Mouse (Mus musculus) adrenal gland, adult 18-20 months (tissue): ENCODE results near the gene Wnt2b. TPM values are rescaled to one million over a fixed set of nuclear protein-coding genes. Genes with fewer than 3 reads are reported as not detected.

Experiments
- DNase-seq, 2 experiments: peaks; one replicate each; pipeline ENCODE4 v3.0.0; 2021 to 2022; ENCODE audit warnings: low spot score in 2 of 2
- total RNA-seq, 2 experiments: library from RNA; stranded (reverse); gene quantifications; 1 replicate in 1 of 2; 2 replicates in 1 of 2; pipeline ENCODE4 v1.2.3; 2021

The Wnt2b gene
- total RNA-seq, 2 experiments from 2014 or later = 17.7 to 20.5 TPM

DNA sequence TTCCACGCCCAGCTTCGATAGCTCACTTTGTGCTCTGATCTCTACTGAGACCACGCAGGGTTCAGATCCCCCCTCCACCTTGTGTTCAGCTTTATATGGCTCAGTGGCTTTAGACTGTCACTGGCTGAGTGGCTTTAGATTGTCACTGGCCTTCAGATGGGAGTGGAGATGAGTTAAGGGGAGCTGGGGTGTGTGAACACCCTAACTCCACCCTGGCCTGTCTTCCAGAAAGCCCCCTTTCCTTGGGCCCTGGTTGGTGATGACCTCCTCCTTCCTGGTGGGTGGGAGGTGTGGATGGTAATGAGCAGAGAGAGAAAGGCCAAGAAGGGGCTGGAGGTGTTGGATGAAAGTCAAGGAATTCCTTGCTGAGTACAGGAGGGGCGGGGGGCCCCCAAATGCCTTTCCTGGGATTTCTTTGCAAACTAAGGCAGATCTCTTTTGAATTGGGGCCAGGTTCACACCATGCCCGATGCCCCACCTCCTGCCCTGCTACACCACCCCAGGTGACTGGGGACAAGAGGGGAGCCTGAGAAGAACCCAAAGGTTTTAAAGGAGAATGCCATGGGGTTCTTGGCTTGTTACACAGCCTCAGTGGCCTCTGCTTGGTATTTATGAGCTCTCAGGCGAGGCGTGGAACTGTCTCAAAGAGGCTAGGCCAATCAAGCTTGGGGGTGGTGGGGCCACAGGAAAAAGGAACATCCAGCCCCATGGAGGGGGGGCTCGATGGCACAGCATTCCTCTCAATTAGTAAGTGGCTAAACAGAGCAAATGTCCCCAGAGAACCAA lies 3.5 kb upstream of the Wnt2b start:
- DNase-seq = no peak

DNA sequence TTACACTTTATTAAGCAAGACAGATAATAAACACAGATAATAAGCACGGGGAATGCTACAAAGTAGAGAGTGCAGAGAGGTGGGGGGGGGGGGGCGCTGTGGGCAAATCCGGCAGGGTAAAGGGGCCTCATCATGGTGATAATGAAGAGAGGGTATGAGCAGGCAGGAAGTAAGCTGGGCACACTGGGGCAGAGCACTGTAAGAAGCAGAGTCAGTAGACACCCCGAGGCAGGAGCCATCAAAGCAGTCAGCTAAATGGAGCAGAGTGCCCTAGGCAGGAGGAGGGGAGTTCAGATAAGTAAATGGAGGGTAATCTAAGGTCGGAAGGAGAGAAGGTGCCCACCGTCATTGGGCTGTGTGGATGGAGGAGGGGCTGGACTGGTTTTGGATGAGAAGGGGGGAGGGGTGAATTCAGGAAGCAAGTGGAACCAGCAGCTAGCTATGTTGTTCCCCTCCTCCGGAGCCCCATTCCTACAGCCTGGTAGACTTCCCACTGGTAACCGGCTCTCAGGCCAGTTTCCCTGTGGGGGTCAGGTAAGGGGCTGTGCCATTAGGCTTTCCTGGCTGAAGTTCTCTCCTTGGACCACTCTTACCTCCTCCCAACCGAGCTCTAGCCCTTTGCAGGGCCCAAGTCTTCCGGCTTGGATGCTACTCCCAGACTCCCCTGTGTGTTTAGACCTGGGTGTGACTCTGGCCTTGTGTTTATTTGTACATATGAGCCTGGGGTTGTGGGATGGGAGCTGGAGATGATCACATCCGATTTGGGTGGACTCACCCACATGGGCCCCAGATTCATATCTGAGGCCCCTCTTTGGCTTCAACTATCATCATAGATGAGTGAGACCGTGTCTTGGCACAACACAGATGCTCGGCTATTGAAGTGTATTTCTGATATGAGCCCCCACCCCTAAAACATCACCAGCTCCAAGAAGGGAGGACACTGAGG lies 1.9 kb upstream of the Wnt2b start:
- DNase-seq = no peak

- DNase-seq = no peak
Measured at GRCm38 (mm10) chr3:104962866-104963265, 1.1 kb upstream of the Wnt2b start.

- no peak for DNase-seq
Measured at GRCm38 (mm10) chr3:104962141-104962611, 455 bp upstream of the Wnt2b start.

GRCm38 (mm10) chr3:104960026-104961000 lies 1.4 kb downstream of the Wnt2b start:
- DNase-seq = no peak

- DNase-seq = no peak
Measured at GRCm38 (mm10) chr3:104956131-104956581, 5.6 kb downstream of the Wnt2b start.

GRCm38 (mm10) chr3:104954551-104954950 lies 7.2 kb downstream of the Wnt2b start:
- DNase-seq = no peak

GRCm38 (mm10) chr3:104954137-104954536 lies 7.6 kb downstream of the Wnt2b start:
- no peak for DNase-seq

- DNase-seq = no peak
Measured at GRCm38 (mm10) chr3:104952891-104953670, 8.6 kb downstream of the Wnt2b start.

GRCm38 (mm10) chr3:104950926-104951325 lies 10.8 kb downstream of the Wnt2b start:
- DNase-seq = no peak

- no peak for DNase-seq
Measured at GRCm38 (mm10) chr3:104944894-104945293, 16.8 kb downstream of the Wnt2b start.

- DNase-seq = no peak
Measured at GRCm38 (mm10) chr3:104943333-104943732, 18.4 kb downstream of the Wnt2b start.

- no peak for DNase-seq
Measured at GRCm38 (mm10) chr3:104942682-104943081, 19.0 kb downstream of the Wnt2b start.

DNA sequence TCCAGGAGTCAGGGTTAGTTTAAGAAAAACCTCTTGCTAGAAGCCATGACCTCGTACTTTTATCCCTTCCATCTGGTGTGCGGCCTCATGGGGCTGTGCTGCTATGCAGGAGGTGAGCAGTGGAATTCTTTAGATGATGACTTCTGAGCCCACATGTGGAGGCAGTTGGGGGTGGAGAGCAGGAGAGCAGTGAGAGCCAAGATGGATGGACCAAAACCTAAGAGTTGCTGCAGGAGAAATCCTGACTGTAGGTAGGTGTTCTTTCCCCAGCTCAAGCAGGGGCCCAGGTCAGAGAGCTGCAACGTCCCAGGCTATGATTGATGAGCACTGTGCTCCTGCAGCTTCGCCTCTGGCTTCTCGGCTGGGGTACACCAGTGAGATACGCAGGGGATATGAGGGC lies 21.0 kb downstream of the Wnt2b start:
- no peak for DNase-seq

GRCm38 (mm10) chr3:104938327-104938726 lies 23.4 kb downstream of the Wnt2b start:
- no peak for DNase-seq

DNA sequence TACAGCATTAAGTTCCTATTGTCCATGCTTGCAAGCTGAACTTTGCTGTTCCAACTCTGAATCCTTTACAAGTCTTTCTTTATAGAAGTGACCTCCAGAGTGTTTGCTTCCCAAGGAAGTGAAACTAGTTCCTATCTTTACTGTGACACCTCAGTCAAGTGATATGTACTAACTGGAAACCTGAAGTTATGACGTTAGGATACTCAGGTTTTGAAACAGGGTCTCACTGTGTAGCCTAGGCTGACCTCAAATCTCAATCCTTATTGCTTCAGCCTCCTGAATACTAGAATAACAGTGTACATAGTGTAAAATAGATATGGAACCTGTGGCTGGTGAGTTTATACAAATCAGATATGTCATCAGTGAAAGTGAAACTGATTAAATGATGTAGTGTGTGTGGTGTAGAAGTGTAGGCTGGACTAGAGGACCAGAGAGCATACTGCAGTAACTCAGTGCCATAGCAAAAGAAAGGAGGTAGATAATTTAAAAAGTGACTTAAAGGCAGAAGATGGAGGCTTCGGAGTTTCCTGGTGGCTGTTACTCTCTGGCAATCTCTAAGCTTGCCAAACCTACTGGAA lies 23.9 kb downstream of the Wnt2b start:
- no peak for DNase-seq

GRCm38 (mm10) chr3:104929385-104929784 lies 32.3 kb downstream of the Wnt2b start:
- DNase-seq = no peak

DNA sequence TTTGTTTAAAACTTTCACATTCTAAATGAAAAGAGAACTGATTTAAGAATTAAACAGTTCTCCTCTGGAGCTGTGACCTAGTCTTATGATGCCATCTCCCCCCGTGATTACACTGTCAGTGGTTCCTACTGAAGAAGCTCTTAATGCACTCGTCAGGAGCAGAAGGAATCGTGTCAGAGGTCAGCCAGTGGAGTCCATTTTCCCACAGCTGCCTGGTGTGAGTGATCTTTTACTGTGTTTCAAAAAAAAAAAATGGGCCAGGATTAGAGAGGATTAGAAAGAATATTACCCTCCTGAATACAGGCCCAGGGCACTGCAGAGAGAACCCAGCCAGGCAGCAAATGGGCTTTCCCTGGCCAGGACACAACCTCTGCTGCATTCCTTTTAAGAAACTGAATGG lies 46.7 kb downstream of the Wnt2b start:
- no peak for DNase-seq

DNA sequence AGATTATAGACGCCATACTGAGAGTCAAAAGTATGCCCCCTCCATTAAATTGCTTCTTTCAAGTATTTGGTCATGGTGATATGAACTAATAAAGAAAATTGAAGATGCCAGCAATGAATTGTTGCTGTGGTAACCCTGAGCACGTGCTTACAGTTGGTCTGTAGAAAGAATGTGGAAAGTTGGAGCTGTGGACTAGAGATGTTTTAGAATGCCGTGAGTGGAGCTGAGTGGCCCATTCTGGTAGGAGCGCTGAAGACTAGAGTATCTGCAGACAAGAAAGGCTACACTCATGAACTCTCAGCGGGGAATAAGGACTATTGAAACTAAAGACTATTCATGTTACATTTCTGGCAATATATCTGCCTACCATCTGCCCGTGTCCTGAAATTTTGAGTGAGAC lies 52.5 kb downstream of the Wnt2b start:
- DNase-seq = no peak
